Mouse (Mus musculus) CH12.LX (cell line): ENCODE results near the gene Lpin2. TPM values are rescaled to one million over a fixed set of nuclear protein-coding genes. Genes with fewer than 3 reads are reported as not detected.

Experiments used
- DNase-seq: peaks from one replicate; pipeline ENCODE4 v3.0.0-alpha.2; 2013; ENCODE audit errors: extremely low read depth
- H3K27ac ChIP-seq: 2 replicates; pipeline ENCODE4 v1.5.1; 2012; ENCODE audit warnings: low read depth, mild to moderate bottlenecking, control low read depth, moderate library complexity; ENCODE audit not compliant: insufficient read depth
- H3K27me3 ChIP-seq: replicated peaks from 2 replicates; pipeline ENCODE3; 2012; ENCODE audit warnings: inconsistent platforms
- H3K36me3 ChIP-seq, 2 experiments: replicated peaks in 1 of 2; 2 replicates each; pipeline versions ENCODE3 to v1.6.1; 2012; ENCODE audit warnings: inconsistent platforms in 1 of 2, low read length in 1 of 2, mild to moderate bottlenecking in 1 of 2, mixed read lengths in 1 of 2, moderate library complexity in 1 of 2; ENCODE audit not compliant: control insufficient read depth in 1 of 2, insufficient read depth in 1 of 2
- H3K4me1 ChIP-seq, 2 experiments: 2 replicates each; pipeline ENCODE4 v1.6.1; 2012; ENCODE audit warnings: inconsistent platforms in 1 of 2, moderate library complexity in 1 of 2; ENCODE audit not compliant: insufficient read depth in 2 of 2, control insufficient read depth in 1 of 2
- H3K4me2 ChIP-seq: 2 replicates; pipeline ENCODE4 v1.6.1; 2012; ENCODE audit warnings: low read depth, mild to moderate bottlenecking, control low read depth; ENCODE audit not compliant: poor library complexity, insufficient read depth, severe bottlenecking
- H3K4me3 ChIP-seq, 3 experiments: fragments of 150-350 bp in 1 of 3; sonication (generic) in 1 of 3; replicated peaks in 1 of 3; 2 replicates each; pipeline versions ENCODE3 to v1.5.1; 2011 to 2012; ENCODE audit warnings: low read depth in 2 of 3, low read length in 2 of 3, mild to moderate bottlenecking in 2 of 3, moderate library complexity in 2 of 3, control low read depth in 1 of 3, improper control_type of control experiment in 1 of 3, inconsistent platforms in 1 of 3, mixed read lengths in 1 of 3; ENCODE audit not compliant: poor library complexity in 1 of 3
- H3K79me2 ChIP-seq: replicated peaks from 2 replicates; pipeline ENCODE4 v1.6.1; 2012; ENCODE audit warnings: mild to moderate bottlenecking, moderate library complexity; ENCODE audit not compliant: control insufficient read depth, poor library complexity, insufficient read depth, severe bottlenecking; ENCODE audit errors: extremely low read depth
- H3K9ac ChIP-seq: 2 replicates; pipeline ENCODE4 v1.6.1; 2012; ENCODE audit warnings: low read depth, mild to moderate bottlenecking, control low read depth, moderate library complexity; ENCODE audit not compliant: insufficient read depth
- H3K9me3 ChIP-seq: replicated peaks from 2 replicates; pipeline ENCODE3; 2012; ENCODE audit warnings: low read length, inconsistent platforms, mixed read lengths
- CHD1 ChIP-seq: IDR thresholded peaks from 2 replicates; pipeline ENCODE4 v1.6.1; 2012; ENCODE audit warnings: low read depth, low read length, improper control_type of control experiment, inconsistent platforms
- CHD2 ChIP-seq: IDR thresholded peaks from 2 replicates; pipeline ENCODE4 v1.6.1; 2011; ENCODE audit warnings: low read length, improper control_type of control experiment
- ELF1 ChIP-seq: IDR thresholded peaks from 2 replicates; pipeline ENCODE4 v1.6.1; 2014; ENCODE audit warnings: low read depth, mild to moderate bottlenecking, inconsistent platforms, low read length, improper control_type of control experiment
- ETS1 ChIP-seq: conservative IDR thresholded peaks from 2 replicates; pipeline ENCODE4 v1.6.1; 2012; ENCODE audit warnings: low read depth, mild to moderate bottlenecking, inconsistent platforms, low read length, improper control_type of control experiment, moderate library complexity
- HCFC1 ChIP-seq: IDR thresholded peaks from 2 replicates; pipeline ENCODE4 v1.6.1; 2012; ENCODE audit warnings: low read depth, mild to moderate bottlenecking, inconsistent platforms, low read length, improper control_type of control experiment
- JUN ChIP-seq: IDR thresholded peaks from 2 replicates; pipeline ENCODE4 v1.6.1; 2011; ENCODE audit warnings: low read depth, mild to moderate bottlenecking, low read length, improper control_type of control experiment, moderate library complexity; ENCODE audit not compliant: insufficient read depth
- KAT2A ChIP-seq: IDR thresholded peaks from 2 replicates; pipeline ENCODE4 v1.6.1; 2012; ENCODE audit warnings: low read length, improper control_type of control experiment, inconsistent platforms; ENCODE audit not compliant: insufficient replicate concordance
- MAZ ChIP-seq: IDR thresholded peaks from 2 replicates; pipeline ENCODE4 v1.6.1; 2012; ENCODE audit warnings: low read depth, mild to moderate bottlenecking, inconsistent platforms, low read length, improper control_type of control experiment, moderate library complexity
- RAD21 ChIP-seq: IDR thresholded peaks from 2 replicates; pipeline ENCODE4 v1.6.1; 2011; ENCODE audit warnings: low read depth, mild to moderate bottlenecking, low read length, improper control_type of control experiment, moderate library complexity
- SIN3A ChIP-seq: IDR thresholded peaks from 2 replicates; pipeline ENCODE4 v1.6.1; 2012; ENCODE audit warnings: low read length, improper control_type of control experiment, inconsistent platforms
- UBTF ChIP-seq: IDR thresholded peaks from 2 replicates; pipeline ENCODE4 v1.6.1; 2012; ENCODE audit warnings: low read depth, mild to moderate bottlenecking, inconsistent platforms, low read length, improper control_type of control experiment, moderate library complexity
- USF2 ChIP-seq: conservative IDR thresholded peaks from 2 replicates; pipeline ENCODE4 v1.6.1; 2011; ENCODE audit warnings: low read depth, low read length, improper control_type of control experiment
- ZMIZ1 ChIP-seq: IDR thresholded peaks from 2 replicates; pipeline ENCODE4 v1.6.1; 2012; ENCODE audit warnings: low read depth, mild to moderate bottlenecking, inconsistent platforms, low read length, improper control_type of control experiment
- ZNF384 ChIP-seq: IDR thresholded peaks from 2 replicates; pipeline ENCODE4 v1.6.1; 2012; ENCODE audit warnings: low read depth, low read length, improper control_type of control experiment, inconsistent platforms
- dilution Hi-C: fragments of 300-500 bp; cut with MboI; formaldehyde crosslinking; loops from 2 replicates; pipeline ENCODE4 v1.14.3; 2020; ENCODE audit warnings: low sequenced_read_pairs; ENCODE audit not compliant: extremely low pct_unique_long_range_greater_than_20kb, extremely low pct_ligation_motif_present
- in situ Hi-C: fragments of 300-500 bp; cut with MboI; formaldehyde crosslinking; loops from 3 replicates; pipeline ENCODE4 v1.14.3; 2019; ENCODE audit warnings: low sequenced_read_pairs, low pct_ligation_motif_present, low pct_unique_long_range_greater_than_20kb, mixed read lengths
- polyA plus RNA-seq: library from polyadenylated mRNA; unstranded; fragments of >175 nt; gene quantifications from 2 replicates; pipeline ENCODE4 v1.2.1, GENCODE M21; 2012; ENCODE audit warnings: low read depth; ENCODE audit not compliant: insufficient read length
- total RNA-seq, 2 experiments: library from RNA; depleted of rRNA; stranded (reverse); fragments of 300-350 nt in 1 of 2; fragments of >200 nt in 1 of 2; gene quantifications; 2 replicates each; pipeline ENCODE4 v1.2.3; 2012 to 2014

Gene Lpin2
- total and polyA plus RNA-seq, 3 experiments = 25.4 to 31.4 (median 28.1) TPM

- dilution Hi-C loops (no loop called here), in situ Hi-C loops (no loop called here)
- no peaks in the 10 kb centered on the region for H3K27me3 ChIP-seq
- DNase-seq = no peak
- no peaks in the 10 kb centered on the region for H3K9me3 ChIP-seq
- no peak overlapping the region for H3K4me3 ChIP-seq
- H3K36me3 ChIP-seq = no peaks in the 10 kb centered on the region
- TF ChIP-seq MAZ (no peak), HCFC1 (no peak), UBTF (no peak), KAT2A (no peak), ETS1 (no peak), CHD2 (no peak), ZMIZ1 (no peak), USF2 (no peak), SIN3A (no peak), RAD21 (no peak), CHD1 (no peak)
- peaks cover 0 to 10% of the 10 kb centered on the region in 2 experiments; a peak in 1 of 4 replicates for H3K4me1 ChIP-seq
- H3K79me2 ChIP-seq = no peaks in the 10 kb centered on the region
- H3K4me2 ChIP-seq = no peak overlapping the region
- H3K27ac ChIP-seq = no peak overlapping the region
- no peak overlapping the region for H3K9ac ChIP-seq
These were observed 23.2 kb upstream of the Lpin2 start for GRCm38 (mm10) chr17:71159152-71159567.

- Histone ChIP-seq H3K27me3 (no peaks in the 10 kb centered on the region), H3K79me2 (no peaks in the 10 kb centered on the region), H3K9me3 (no peaks in the 10 kb centered on the region), H3K4me2 (no peak overlapping the region), H3K4me3 (no peak overlapping the region), H3K36me3 (no peaks in the 10 kb centered on the region), H3K9ac (no peak overlapping the region), H3K27ac (no peak overlapping the region), H3K4me1 (peaks cover 0 to 14% of the 10 kb centered on the region in 2 experiments; a peak in 2 of 4 replicates)
- in situ Hi-C loops (no loop called here), dilution Hi-C loops (no loop called here)
- no peak for DNase-seq
- TF ChIP-seq HCFC1 (no peak), ZNF384 (no peak), JUN (no peak), ELF1 (no peak)
These were observed 22.6 kb upstream of the Lpin2 start for GRCm38 (mm10) chr17:71159720-71160119.
